Mouse (Mus musculus) intestine, postnatal 0 days (tissue): ENCODE measurements around the gene Tnip2. TPM values are rescaled to one million over a fixed set of nuclear protein-coding genes. Genes with fewer than 3 reads are reported as not detected.
A peak's percentile ranks its signal among the peaks of the same experiment; 100 is the strongest.

Experiments used
- ATAC-seq: fragments of 200-750 bp; cut with Nextera tagmentation; 2 replicates; pipeline ENCODE4 v1.8.0; 2017; ENCODE audit warnings: mild to moderate bottlenecking, moderate TSS enrichment, moderate library complexity
- H3K27ac ChIP-seq: fragments of 300-500 bp; sonication (generic); 2 replicates; pipeline ENCODE4 v1.5.1; 2014; ENCODE audit warnings: mild to moderate bottlenecking, low read depth, low read length, moderate library complexity
- H3K27me3 ChIP-seq: fragments of 300-500 bp; sonication (generic); replicated peaks from 2 replicates; pipeline ENCODE4 v1.6.1; 2014; ENCODE audit warnings: low read length, mixed read lengths; ENCODE audit not compliant: control insufficient read depth, insufficient read depth
- H3K36me3 ChIP-seq: fragments of 300-500 bp; sonication (generic); 2 replicates; pipeline ENCODE4 v1.6.1; 2014; ENCODE audit warnings: mild to moderate bottlenecking, moderate library complexity; ENCODE audit not compliant: control insufficient read depth, insufficient read depth
- H3K4me1 ChIP-seq: fragments of 300-500 bp; sonication (generic); replicated peaks from 2 replicates; pipeline ENCODE4 v1.6.1; 2014; ENCODE audit warnings: antibody characterized with exemption, low read length, mixed read lengths; ENCODE audit not compliant: control insufficient read depth, insufficient read depth
- H3K4me2 ChIP-seq: fragments of 300-500 bp; sonication (generic); replicated peaks from 2 replicates; pipeline ENCODE4 v1.6.1; 2014; ENCODE audit warnings: low read depth, mild to moderate bottlenecking, moderate library complexity
- H3K4me3 ChIP-seq: fragments of 300-500 bp; sonication (generic); 2 replicates; pipeline ENCODE4 v1.5.1; 2014; ENCODE audit warnings: low read depth, low read length
- H3K9ac ChIP-seq: fragments of 300-500 bp; sonication (generic); 2 replicates; pipeline ENCODE4 v1.6.1; 2014; ENCODE audit warnings: mild to moderate bottlenecking, low read depth, low read length
- H3K9me3 ChIP-seq: fragments of 300-500 bp; sonication (generic); 2 replicates; pipeline ENCODE4 v1.6.1; 2016; ENCODE audit warnings: mixed run types; ENCODE audit not compliant: control insufficient read depth
- CTCF ChIP-seq: sonication (generic); IDR thresholded peaks from 2 replicates; pipeline ENCODE4 v1.5.1; 2016; ENCODE audit warnings: low read depth, mild to moderate bottlenecking, control low read depth, antibody characterized with exemption, moderate library complexity
- WGBS: fragments of 180-500 bp; shearing (Covaris S2); extraction: QIAGEN DNeasy Blood & Tissue Kit; methylation state at CpG from one replicate; pipeline ENCODE4 v1.1.7; 2014; 5-methylcytosine and 5-hydroxymethylcytosine counted together
- polyA plus RNA-seq: library from polyadenylated mRNA; unstranded; fragments of >200 nt; fragmentation: Nextera tagmentation; extraction: Ambion mirVana; gene quantifications from 2 replicates; pipeline ENCODE4 v1.2.1, GENCODE M21; 2015

Tnip2 gene
- polyA plus RNA-seq, 1 experiment from 2014 or later = 8.9 TPM

DNA sequence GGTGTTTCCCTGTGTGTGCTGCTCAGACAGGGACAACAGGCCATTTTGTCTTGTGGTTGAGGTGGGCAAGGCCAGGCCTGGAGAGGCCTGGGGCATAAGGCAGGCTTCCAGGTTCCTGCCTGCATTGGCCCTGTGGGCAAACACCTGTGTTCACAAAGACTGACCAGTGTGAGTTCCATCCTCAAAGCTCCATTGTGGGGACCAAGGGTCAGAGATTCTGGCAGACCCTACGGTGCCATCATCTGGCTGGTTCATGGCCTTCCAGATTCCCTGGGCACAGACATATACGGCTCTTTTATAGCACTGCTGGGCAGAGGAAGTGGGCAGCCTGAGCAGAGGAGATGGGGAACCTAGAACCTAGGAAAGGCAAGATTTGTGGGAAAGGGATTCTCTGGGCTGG, 13.6 kb upstream of the Tnip2 start:
- no peaks in the 10 kb centered on the region for H3K27me3 ChIP-seq
- no peak for TF ChIP-seq CTCF
- H3K9me3 ChIP-seq = no peaks in the 10 kb centered on the region
- H3K36me3 ChIP-seq = no peaks in the 10 kb centered on the region
- no peak for ATAC-seq
- H3K4me1 ChIP-seq = peaks cover 7% of the 10 kb centered on the region
- H3K4me3 ChIP-seq = no peak overlapping the region
- no peak overlapping the region for H3K27ac ChIP-seq
- H3K9ac ChIP-seq = no peak overlapping the region
- no peak overlapping the region for H3K4me2 ChIP-seq
- whole genome bisulfite sequencing = 88% methylated on average over 2 of the region's 2 CpGs

DNA sequence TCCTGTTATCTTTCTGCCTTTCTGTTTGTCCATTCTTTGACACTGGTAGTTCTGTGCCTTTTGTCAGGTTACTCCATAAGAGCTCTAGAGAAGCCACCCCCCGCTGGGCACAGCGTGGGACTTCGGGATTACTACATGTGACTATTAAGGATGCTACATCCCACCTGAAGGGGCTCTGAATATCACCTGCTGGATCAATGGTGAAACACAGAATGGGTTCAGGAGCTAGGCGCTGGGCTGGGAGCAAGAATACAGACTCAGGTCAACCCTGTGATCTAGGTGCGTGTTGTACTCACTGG, 12.6 kb upstream of the Tnip2 start:
- peak overlapping the region; percentile 90 for H3K4me2 ChIP-seq
- no peaks in the 10 kb centered on the region for H3K9me3 ChIP-seq
- TF ChIP-seq CTCF = no peak
- WGBS = 71% methylated on average over 5 of the region's 5 CpGs
- peak overlapping the region; percentile 54; the same call in 1 of the 2 replicates for H3K4me3 ChIP-seq
- no peaks in the 10 kb centered on the region for H3K36me3 ChIP-seq
- no peaks in the 10 kb centered on the region for H3K27me3 ChIP-seq
- H3K27ac ChIP-seq = no peak overlapping the region
- H3K4me1 ChIP-seq = peaks cover 7% of the 10 kb centered on the region
- ATAC-seq = no peak
- no peak overlapping the region for H3K9ac ChIP-seq

DNA sequence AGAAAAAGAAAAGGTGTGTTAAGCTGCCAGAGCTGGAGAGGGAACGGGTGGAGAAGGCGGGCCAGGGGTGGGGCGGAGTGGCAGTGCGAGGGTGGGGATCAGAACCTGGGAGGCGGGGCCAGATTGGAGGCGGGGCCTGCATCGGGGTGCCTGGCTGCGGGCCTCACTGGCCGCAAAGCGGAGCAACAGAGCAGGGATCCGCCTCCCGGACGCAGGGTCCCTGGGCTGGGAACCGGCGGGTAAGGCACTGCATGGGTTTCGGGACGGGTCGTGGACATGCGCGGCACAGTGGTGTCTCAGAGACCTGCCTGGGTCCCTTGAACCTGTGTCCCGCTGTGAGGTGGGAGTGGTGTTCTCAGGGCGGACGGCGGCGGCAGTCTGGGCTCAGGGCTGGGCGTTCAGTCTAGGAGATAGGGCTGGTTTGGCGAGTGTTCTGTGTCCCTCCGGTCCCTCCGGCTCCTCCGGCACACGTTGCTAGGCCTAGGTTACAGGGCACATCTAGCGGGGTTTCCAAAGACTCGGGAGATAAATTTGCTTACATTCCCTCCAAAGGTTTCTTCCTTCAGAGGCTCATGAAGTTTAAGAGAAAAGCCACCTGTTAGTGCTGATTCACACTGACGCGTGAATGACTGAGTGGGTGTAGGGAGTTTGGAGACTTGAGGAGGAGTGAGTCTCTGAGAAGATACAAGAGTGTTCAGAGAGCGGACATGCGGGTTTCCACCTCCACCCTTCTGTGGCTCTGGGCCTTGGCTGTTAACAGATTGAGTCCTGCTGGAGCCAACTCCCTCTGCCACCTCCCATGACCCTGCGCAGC, 12.1 kb upstream of the Tnip2 start, which contains the start of gene Sh3bp2:
Gene Sh3bp2 (plus strand): TSS at position 176 of the 814 bp plus-strand sequence.
- peak within 1 kb of the TSS; percentile 62 for H3K9ac ChIP-seq
- H3K9me3 ChIP-seq = no peaks in the 10 kb centered on the region
- H3K36me3 ChIP-seq = no peaks in the 10 kb centered on the region
- 3% methylated on average over 38 of the region's 38 CpGs for WGBS
- H3K4me2 ChIP-seq = peak within 1 kb of the TSS; percentile 90
- peaks cover 3% of the 10 kb centered on the region for H3K4me1 ChIP-seq
- ATAC-seq = peak; percentile 86
- peak within 1 kb of the TSS; percentile 54 for H3K4me3 ChIP-seq
- H3K27me3 ChIP-seq = no peaks in the 10 kb centered on the region
- TF ChIP-seq CTCF = peak; percentile 45; the same call in 1 of the 2 replicates
- no peak within 1 kb of the TSS; the same call in 1 of the 2 replicates for H3K27ac ChIP-seq

DNA sequence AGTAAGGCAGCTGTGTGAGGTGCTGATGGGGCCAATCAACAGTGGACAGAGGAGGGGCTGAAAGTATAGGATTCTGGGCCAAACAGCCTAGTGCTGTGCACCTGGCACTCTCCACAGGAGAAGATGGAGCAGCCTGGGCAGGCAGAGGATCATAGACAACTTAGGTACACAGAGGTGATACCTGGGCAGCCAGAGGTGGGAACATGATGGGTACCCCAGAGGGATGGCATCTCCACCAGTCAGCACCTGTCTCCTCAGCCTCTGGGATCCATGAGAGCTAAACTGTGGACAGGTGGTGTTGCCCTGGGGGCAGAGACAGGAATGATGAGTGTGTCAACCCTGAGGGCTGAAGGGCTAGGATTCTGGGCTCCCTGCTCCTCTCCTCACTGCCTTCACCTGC, 10.7 kb upstream of the Tnip2 start:
- Histone ChIP-seq H3K4me3 (no peak overlapping the region), H3K4me1 (no peaks in the 10 kb centered on the region), H3K27me3 (no peaks in the 10 kb centered on the region), H3K36me3 (no peaks in the 10 kb centered on the region), H3K4me2 (no peak overlapping the region), H3K27ac (no peak overlapping the region), H3K9me3 (no peaks in the 10 kb centered on the region), H3K9ac (no peak overlapping the region)
- ATAC-seq = no peak
- TF ChIP-seq CTCF = no peak

DNA sequence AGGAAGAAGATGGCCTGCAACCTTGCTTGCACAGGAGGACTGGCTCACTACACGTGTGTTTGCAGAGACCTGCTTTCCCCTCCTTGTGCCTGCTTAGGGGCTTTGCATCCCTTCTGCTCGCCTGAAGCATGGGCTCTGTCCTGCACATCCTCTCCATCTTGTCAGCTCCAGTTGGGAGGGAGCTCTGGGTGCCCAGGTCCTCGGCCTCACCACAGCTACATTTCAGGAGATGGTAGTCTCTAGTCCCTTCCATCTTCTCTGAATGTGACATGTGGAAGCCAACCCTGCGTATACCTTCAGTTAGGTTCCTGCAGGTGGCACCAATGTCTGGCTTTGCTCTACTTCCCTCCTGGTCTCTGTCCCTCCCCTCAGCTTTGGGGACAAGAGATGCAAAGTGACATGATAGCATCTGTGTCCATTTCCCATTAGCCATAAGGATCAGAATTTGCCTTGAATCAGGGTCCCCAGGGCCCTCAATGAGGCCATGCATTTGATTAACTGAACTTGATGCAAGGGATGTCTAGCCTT, 10.2 kb upstream of the Tnip2 start:
- Histone ChIP-seq H3K9ac (no peak overlapping the region), H3K4me3 (no peak overlapping the region), H3K9me3 (no peaks in the 10 kb centered on the region), H3K27me3 (no peaks in the 10 kb centered on the region), H3K4me1 (no peaks in the 10 kb centered on the region), H3K4me2 (no peak overlapping the region), H3K27ac (no peak overlapping the region), H3K36me3 (no peaks in the 10 kb centered on the region)
- peak; percentile 41 for TF ChIP-seq CTCF
- WGBS = 61% methylated on average over 4 of the region's 4 CpGs
- no peak for ATAC-seq

DNA sequence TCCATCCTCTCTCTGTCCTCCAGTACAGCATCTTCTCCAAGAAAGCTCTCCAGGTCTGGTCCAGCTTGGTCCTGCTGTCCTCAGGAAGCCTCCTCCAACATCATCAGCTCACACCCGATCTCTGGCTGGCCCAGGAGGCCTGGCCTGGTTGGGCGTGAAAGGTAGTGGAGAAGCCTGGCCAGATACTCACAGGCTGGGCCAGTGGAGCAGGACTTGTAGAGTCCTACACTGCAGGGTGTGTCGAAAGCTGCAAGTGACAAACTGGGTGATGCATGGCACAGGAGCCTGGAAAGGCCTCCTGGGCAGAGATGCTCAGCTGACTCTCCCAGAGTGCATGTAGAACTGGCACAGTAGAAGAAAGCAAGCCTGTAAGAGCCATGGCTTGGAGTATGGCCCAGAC, 7.5 kb upstream of the Tnip2 start:
- no peaks in the 10 kb centered on the region for H3K9me3 ChIP-seq
- no peak for TF ChIP-seq CTCF
- no peaks in the 10 kb centered on the region for H3K27me3 ChIP-seq
- H3K4me2 ChIP-seq = no peak overlapping the region
- H3K36me3 ChIP-seq = no peaks in the 10 kb centered on the region
- 73% methylated on average over 3 of the region's 3 CpGs for WGBS
- no peak overlapping the region for H3K9ac ChIP-seq
- H3K4me1 ChIP-seq = no peaks in the 10 kb centered on the region
- H3K4me3 ChIP-seq = no peak overlapping the region
- no peak overlapping the region for H3K27ac ChIP-seq
- no peak for ATAC-seq
